Mouse (Mus musculus): ENCODE measurements at regions not wholly inside any gene's neighbourhood (a gene's known extent, or its start where the extent isn't known, plus 50 kb on each side); places are given as distances from the start of the nearest gene placed in this dataset.

GRCm38 (mm10) chr10:17655459-17656051, 67.5 kb upstream of the Cited2 start:
- DNase-seq (ENCODE audit: low spot score) = peak; percentile 6
- no peak for ATAC-seq (replicated peaks; ENCODE audit: insufficient number of reproducible peaks, low FRiP score, low TSS enrichment, low read depth)
- H3K36me3 ChIP-seq (replicated peaks; ENCODE audit: control insufficient read depth, insufficient read depth, low read depth, low read length) = no peaks in the 10 kb centered on the region
- no peak overlapping the region for H3K27ac ChIP-seq (replicated peaks; ENCODE audit: low read depth, low read length)
- H3K4me2 ChIP-seq (ENCODE audit: low read depth, low read length) = no peak overlapping the region
- H3K9ac ChIP-seq (replicated peaks; ENCODE audit: low read length) = no peak overlapping the region
- H3K4me3 ChIP-seq (ENCODE audit: low read depth, low read length) = no peak overlapping the region
- no peaks in the 10 kb centered on the region; the same call in 1 of the 2 replicates for H3K4me1 ChIP-seq (ENCODE audit: control insufficient read depth, insufficient read depth, low read length)
- H3K9me3 ChIP-seq (replicated peaks; ENCODE audit: control insufficient read depth, low read length) = no peaks in the 10 kb centered on the region
- 61% methylated on average over 10 of the region's 10 CpGs for WGBS
- no peaks in the 10 kb centered on the region for H3K27me3 ChIP-seq (ENCODE audit: control insufficient read depth, insufficient read depth, low read length)

DNA sequence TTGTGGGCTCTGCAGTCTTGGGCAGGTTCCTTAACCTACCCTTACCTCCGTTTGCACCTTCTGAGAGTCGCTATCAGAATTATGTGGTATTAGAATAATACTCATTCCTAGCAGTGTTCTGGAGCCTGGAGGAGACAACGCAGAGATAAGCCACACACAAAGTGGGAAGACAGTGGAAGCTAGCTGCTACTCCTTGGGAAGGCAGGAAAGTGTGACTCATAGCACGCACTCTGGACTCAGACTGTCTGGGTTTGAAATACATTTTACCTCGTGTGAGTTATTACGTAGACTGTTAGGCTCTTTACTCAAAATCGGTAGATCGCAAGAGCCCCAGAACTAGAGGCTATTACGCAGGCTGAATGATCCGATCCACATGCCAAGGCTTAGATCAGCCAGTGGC, 66.7 kb upstream of the Cited2 start:
- WGBS = 83% methylated on average over 10 of the region's 10 CpGs
- H3K4me1 ChIP-seq (ENCODE audit: control insufficient read depth, insufficient read depth, low read length) = no peaks in the 10 kb centered on the region; the same call in 1 of the 2 replicates
- no peak overlapping the region for H3K9ac ChIP-seq (replicated peaks; ENCODE audit: low read length)
- H3K9me3 ChIP-seq (replicated peaks; ENCODE audit: control insufficient read depth, low read length) = no peaks in the 10 kb centered on the region
- H3K4me2 ChIP-seq (ENCODE audit: low read depth, low read length) = no peak overlapping the region
- no peak overlapping the region for H3K27ac ChIP-seq (replicated peaks; ENCODE audit: low read depth, low read length)
- no peak overlapping the region for H3K4me3 ChIP-seq (ENCODE audit: low read depth, low read length)
- H3K36me3 ChIP-seq (replicated peaks; ENCODE audit: control insufficient read depth, insufficient read depth, low read depth, low read length) = no peaks in the 10 kb centered on the region
- H3K27me3 ChIP-seq (ENCODE audit: control insufficient read depth, insufficient read depth, low read length) = no peaks in the 10 kb centered on the region
- DNase-seq (ENCODE audit: low spot score) (peak; percentile 5), ATAC-seq (replicated peaks; ENCODE audit: insufficient number of reproducible peaks, low FRiP score, low TSS enrichment, low read depth) (no peak)

DNA sequence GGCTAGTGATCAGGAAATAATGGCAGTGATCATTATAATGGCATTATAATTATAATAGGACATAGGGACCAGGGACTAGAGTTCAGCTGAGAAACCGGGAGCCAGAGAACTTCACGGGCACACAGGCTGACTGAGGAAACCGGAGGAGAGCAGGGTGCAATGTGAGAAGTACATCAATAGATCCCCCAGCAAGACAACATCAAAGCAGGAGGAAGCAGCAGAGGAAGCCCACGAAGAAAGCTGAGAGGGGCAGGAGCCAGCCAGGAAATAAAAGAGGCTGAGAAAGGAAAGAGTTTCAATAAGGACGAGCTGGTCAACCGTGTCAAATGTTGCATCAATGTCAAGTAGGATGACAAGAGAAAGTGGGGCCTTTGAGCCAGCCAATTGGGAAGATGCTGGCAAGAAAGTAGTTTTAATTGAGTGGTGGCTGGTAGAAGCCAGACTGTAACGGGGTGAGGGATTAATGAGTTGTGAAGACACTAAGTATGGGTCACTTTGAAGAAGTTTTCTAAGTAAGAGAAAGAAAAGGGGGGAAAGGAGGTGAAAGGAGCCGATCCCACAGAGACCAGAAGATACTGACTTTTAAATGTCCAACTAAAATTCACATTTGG, 66.0 kb upstream of the Cited2 start:
- peak; percentile 3 for DNase-seq (ENCODE audit: low spot score)
- no peak for ATAC-seq (replicated peaks; ENCODE audit: insufficient number of reproducible peaks, low FRiP score, low TSS enrichment, low read depth)
- 15% methylated on average over 8 of the region's 8 CpGs for WGBS

DNA sequence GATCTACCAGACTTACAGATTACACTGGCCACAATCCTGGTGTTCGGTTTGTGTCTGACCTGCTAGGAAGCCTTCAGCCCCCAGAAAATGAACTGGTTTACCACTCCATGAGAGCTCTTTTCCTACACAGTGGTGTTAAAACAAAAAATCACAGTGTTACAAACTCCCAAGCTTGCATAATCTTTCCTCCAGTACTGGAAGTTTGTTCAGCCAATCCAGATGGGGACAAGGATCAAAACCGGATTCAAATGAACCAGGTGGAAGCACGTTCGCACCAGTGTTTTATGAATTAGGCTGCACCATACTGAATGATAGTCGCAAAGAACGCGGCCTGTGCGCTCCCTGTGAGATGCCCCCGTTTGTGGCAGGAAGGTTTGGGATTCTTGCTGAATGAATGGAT, 63.4 kb upstream of the Cited2 start:
- DNase-seq (ENCODE audit: low spot score) = no peak
- H3K4me2 ChIP-seq (ENCODE audit: low read depth, low read length) = no peak overlapping the region
- no peaks in the 10 kb centered on the region for H3K9me3 ChIP-seq (replicated peaks; ENCODE audit: control insufficient read depth, low read length)
- no peak overlapping the region for H3K4me3 ChIP-seq (ENCODE audit: low read depth, low read length)
- 90% methylated on average over 9 of the region's 9 CpGs for WGBS
- no peaks in the 10 kb centered on the region for H3K36me3 ChIP-seq (replicated peaks; ENCODE audit: control insufficient read depth, insufficient read depth, low read depth, low read length)
- H3K9ac ChIP-seq (replicated peaks; ENCODE audit: low read length) = no peak overlapping the region
- H3K4me1 ChIP-seq (ENCODE audit: control insufficient read depth, insufficient read depth, low read length) = no peaks in the 10 kb centered on the region; the same call in 1 of the 2 replicates
- H3K27ac ChIP-seq (replicated peaks; ENCODE audit: low read depth, low read length) = no peak overlapping the region
- no peak for ATAC-seq (replicated peaks; ENCODE audit: insufficient number of reproducible peaks, low FRiP score, low TSS enrichment, low read depth)
- no peaks in the 10 kb centered on the region for H3K27me3 ChIP-seq (ENCODE audit: control insufficient read depth, insufficient read depth, low read length)

More for the DNA sequence above, 66.0 kb upstream of the Cited2 start:
- H3K4me3 ChIP-seq (ENCODE audit: low read depth, low read length) = no peak overlapping the region
- no peak overlapping the region for H3K4me2 ChIP-seq (ENCODE audit: low read depth, low read length)
- no peaks in the 10 kb centered on the region; the same call in 1 of the 2 replicates for H3K4me1 ChIP-seq (ENCODE audit: control insufficient read depth, insufficient read depth, low read length)
- no peaks in the 10 kb centered on the region for H3K36me3 ChIP-seq (replicated peaks; ENCODE audit: control insufficient read depth, insufficient read depth, low read depth, low read length)
- H3K9me3 ChIP-seq (replicated peaks; ENCODE audit: control insufficient read depth, low read length) = no peaks in the 10 kb centered on the region
- H3K9ac ChIP-seq (replicated peaks; ENCODE audit: low read length) = no peak overlapping the region
- no peak overlapping the region for H3K27ac ChIP-seq (replicated peaks; ENCODE audit: low read depth, low read length)
- no peaks in the 10 kb centered on the region for H3K27me3 ChIP-seq (ENCODE audit: control insufficient read depth, insufficient read depth, low read length)

DNA sequence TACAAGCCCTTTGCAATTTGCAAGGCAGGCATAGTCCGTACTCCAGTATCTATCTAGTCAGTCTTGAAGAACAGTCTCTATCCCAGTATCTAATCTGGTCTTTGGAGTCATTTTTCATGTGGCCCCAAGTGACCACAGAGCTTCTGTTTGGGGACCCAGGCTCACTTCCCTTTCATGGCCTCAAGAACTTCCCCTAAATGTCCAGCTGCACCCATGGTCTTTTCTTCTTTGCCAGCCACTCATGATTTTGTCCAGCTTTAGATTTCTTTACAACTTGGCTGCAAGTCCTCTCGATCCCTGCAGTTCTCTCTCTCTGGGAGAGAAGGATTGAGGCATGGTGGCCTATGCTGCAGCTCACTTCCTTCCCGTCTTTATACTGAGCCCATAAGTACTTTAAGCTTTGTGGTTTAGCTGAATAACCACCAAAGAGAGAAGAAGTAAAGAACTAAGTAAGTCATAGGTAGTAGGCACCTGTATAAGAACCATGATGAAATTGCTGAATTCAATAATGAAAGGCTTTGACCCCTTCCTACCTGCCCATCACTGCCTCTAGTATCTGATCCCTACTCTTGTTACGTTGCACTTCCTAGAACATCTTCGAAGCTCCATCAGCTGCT, 62.1 kb upstream of the Cited2 start:
- Histone ChIP-seq H3K27me3 (ENCODE audit: control insufficient read depth, insufficient read depth, low read length) (no peaks in the 10 kb centered on the region), H3K27ac (replicated peaks; ENCODE audit: low read depth, low read length) (no peak overlapping the region), H3K4me3 (ENCODE audit: low read depth, low read length) (no peak overlapping the region), H3K9me3 (replicated peaks; ENCODE audit: control insufficient read depth, low read length) (no peaks in the 10 kb centered on the region), H3K36me3 (replicated peaks; ENCODE audit: control insufficient read depth, insufficient read depth, low read depth, low read length) (no peaks in the 10 kb centered on the region), H3K4me2 (ENCODE audit: low read depth, low read length) (no peak overlapping the region), H3K9ac (replicated peaks; ENCODE audit: low read length) (no peak overlapping the region), H3K4me1 (ENCODE audit: control insufficient read depth, insufficient read depth, low read length) (no peaks in the 10 kb centered on the region; the same call in 1 of the 2 replicates)
- no peak for ATAC-seq (replicated peaks; ENCODE audit: insufficient number of reproducible peaks, low FRiP score, low TSS enrichment, low read depth)
- WGBS = 89% methylated on average over 5 of the region's 5 CpGs
- no peak for DNase-seq (ENCODE audit: low spot score)

DNA sequence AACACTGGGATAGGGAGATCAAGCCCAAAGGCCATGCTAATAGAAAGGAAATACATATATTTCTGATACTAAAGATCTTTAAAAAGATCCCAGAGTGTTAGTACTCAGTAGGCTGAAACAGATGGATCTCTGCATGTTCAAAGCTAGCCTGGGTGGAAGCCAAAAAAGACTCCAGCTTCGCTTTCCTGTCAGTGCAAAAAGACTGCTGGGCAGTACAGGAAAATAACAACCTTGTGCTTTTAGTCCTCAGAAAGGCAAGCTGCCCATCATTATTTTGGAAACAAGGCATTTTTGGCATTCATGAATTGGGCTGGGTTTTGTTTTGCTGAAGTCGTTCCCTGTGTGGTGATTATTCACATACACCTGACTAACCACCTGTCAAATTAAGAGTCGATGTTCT, 56.9 kb upstream of the Cited2 start:
- DNase-seq (ENCODE audit: low spot score) (no peak), ATAC-seq (replicated peaks; ENCODE audit: insufficient number of reproducible peaks, low FRiP score, low TSS enrichment, low read depth) (no peak)
- Histone ChIP-seq H3K4me3 (ENCODE audit: low read depth, low read length) (no peak overlapping the region), H3K9me3 (replicated peaks; ENCODE audit: control insufficient read depth, low read length) (no peaks in the 10 kb centered on the region), H3K4me2 (ENCODE audit: low read depth, low read length) (no peak overlapping the region), H3K9ac (replicated peaks; ENCODE audit: low read length) (no peak overlapping the region), H3K27ac (replicated peaks; ENCODE audit: low read depth, low read length) (no peak overlapping the region), H3K27me3 (ENCODE audit: control insufficient read depth, insufficient read depth, low read length) (no peaks in the 10 kb centered on the region), H3K4me1 (ENCODE audit: control insufficient read depth, insufficient read depth, low read length) (no peaks in the 10 kb centered on the region), H3K36me3 (replicated peaks; ENCODE audit: control insufficient read depth, insufficient read depth, low read depth, low read length) (no peaks in the 10 kb centered on the region)
- 78% methylated on average over 3 of the region's 3 CpGs for WGBS

- DNase-seq (ENCODE audit: low spot score) (no peak), ATAC-seq (replicated peaks; ENCODE audit: insufficient number of reproducible peaks, low FRiP score, low TSS enrichment, low read depth) (no peak)
- 89% methylated on average over 9 of the region's 9 CpGs for WGBS
- no peaks in the 10 kb centered on the region for H3K36me3 ChIP-seq (replicated peaks; ENCODE audit: control insufficient read depth, insufficient read depth, low read depth, low read length)
- H3K9ac ChIP-seq (replicated peaks; ENCODE audit: low read length) = no peak overlapping the region
- H3K4me3 ChIP-seq (ENCODE audit: low read depth, low read length) = no peak overlapping the region
- no peaks in the 10 kb centered on the region for H3K9me3 ChIP-seq (replicated peaks; ENCODE audit: control insufficient read depth, low read length)
- no peak overlapping the region for H3K4me2 ChIP-seq (ENCODE audit: low read depth, low read length)
- H3K27me3 ChIP-seq (ENCODE audit: control insufficient read depth, insufficient read depth, low read length) = no peaks in the 10 kb centered on the region
- H3K27ac ChIP-seq (replicated peaks; ENCODE audit: low read depth, low read length) = no peak overlapping the region
- no peaks in the 10 kb centered on the region for H3K4me1 ChIP-seq (ENCODE audit: control insufficient read depth, insufficient read depth, low read length)
Observed at GRCm38 (mm10) chr10:17669401-17669800, 53.6 kb upstream of the Cited2 start.

Data from embryonic facial prominence, embryonic 11.5 days (tissue).